Mouse (Mus musculus) small intestine, adult 2 months (tissue): ENCODE measurements around the gene Zfp14.

Source experiments
- CTCF ChIP-seq: fragments of 200-500 bp; IDR thresholded peaks from 2 replicates; pipeline ENCODE4 v1.5.1; 2012; ENCODE audit warnings: low read depth, mild to moderate bottlenecking, control low read depth, inconsistent platforms, low read length, moderate library complexity, mixed read lengths; ENCODE audit not compliant: insufficient replicate concordance, insufficient read length; ENCODE audit errors: extremely low read depth
- POLR2A ChIP-seq: fragments of 200-500 bp; IDR thresholded peaks from 2 replicates; pipeline ENCODE4 v1.6.1; 2012; ENCODE audit warnings: low read depth, mild to moderate bottlenecking, control low read depth, inconsistent platforms, low read length, moderate library complexity

GRCm38 (mm10) chr7:30030677-30031076, 20.5 kb downstream of the Zfp14 start:
- TF ChIP-seq CTCF (no peak), POLR2A (no peak)
